Mouse (Mus musculus) spleen, adult 2 months (tissue): ENCODE measurements around the gene Arhgap9.

Experiments used
- CTCF ChIP-seq: fragments of 200-500 bp; IDR thresholded peaks from 2 replicates; pipeline ENCODE4 v1.5.1; 2011; ENCODE audit warnings: mild to moderate bottlenecking, inconsistent platforms; ENCODE audit not compliant: insufficient read depth, insufficient read length, insufficient replicate concordance; ENCODE audit errors: extremely low read depth
- POLR2A ChIP-seq: fragments of 200-500 bp; IDR thresholded peaks from 2 replicates; pipeline ENCODE4 v1.6.1; 2011; ENCODE audit warnings: low read depth, low read length, inconsistent platforms

DNA sequence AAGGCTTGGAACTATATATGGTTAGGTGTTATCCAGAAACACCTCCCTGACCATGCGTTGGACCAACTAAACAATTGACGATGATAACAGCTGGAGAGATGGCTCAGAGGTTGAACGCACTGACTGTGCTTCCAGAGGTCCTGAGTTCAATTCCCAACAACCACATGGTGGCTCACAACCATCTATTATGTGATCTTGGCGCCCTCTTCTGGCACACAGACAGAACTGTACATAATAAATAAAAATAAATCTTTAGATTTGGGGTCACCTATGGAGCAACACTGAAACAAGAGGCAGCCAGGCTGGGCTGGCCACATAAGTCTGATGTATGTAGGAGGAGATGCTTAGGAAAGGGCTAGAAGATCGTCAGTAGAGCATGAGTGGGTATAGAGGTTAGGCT lies 11.4 kb downstream of the Arhgap9 start:
- TF ChIP-seq POLR2A = no peak
- TF ChIP-seq CTCF = no peak
